Mouse (Mus musculus) MEL (cell line): ENCODE results near the gene Rasgrp1. TPM values are rescaled to one million over a fixed set of nuclear protein-coding genes. Genes with fewer than 3 reads are reported as not detected.

Experiments
- DNase-seq: peaks from one replicate; pipeline ENCODE4 v3.0.0; 2011; ENCODE audit warnings: low read depth, low spot score
- H3K27ac ChIP-seq: 2 replicates; pipeline ENCODE4 v1.5.1; 2012; ENCODE audit warnings: low read depth, mild to moderate bottlenecking, control low read depth, low read length, moderate library complexity; ENCODE audit not compliant: control insufficient read depth
- H3K27me3 ChIP-seq, 2 experiments: fragments of 150-350 bp in 1 of 2; sonication (generic) in 1 of 2; 2 replicates each; pipeline ENCODE4 v1.6.1; 2012; ENCODE audit warnings: low read length in 2 of 2, mild to moderate bottlenecking in 2 of 2, improper control_type of control experiment in 1 of 2, moderate library complexity in 1 of 2; ENCODE audit not compliant: insufficient read depth in 2 of 2, control insufficient read depth in 1 of 2
- H3K36me3 ChIP-seq, 2 experiments: 2 replicates each; pipeline ENCODE4 v1.6.1; 2012 to 2014; ENCODE audit warnings: low read length in 2 of 2, improper control_type of control experiment in 1 of 2, inconsistent platforms in 1 of 2, mild to moderate bottlenecking in 1 of 2; ENCODE audit not compliant: insufficient read depth in 2 of 2, control insufficient read depth in 1 of 2
- H3K4me1 ChIP-seq, 2 experiments: fragments of 150-350 bp in 1 of 2; sonication (generic) in 1 of 2; 2 replicates each; pipeline ENCODE4 v1.6.1; 2012; ENCODE audit warnings: low read length in 2 of 2, improper control_type of control experiment in 1 of 2, mild to moderate bottlenecking in 1 of 2; ENCODE audit not compliant: insufficient read depth in 2 of 2, control insufficient read depth in 1 of 2
- H3K4me3 ChIP-seq, 2 experiments: fragments of 150-350 bp in 1 of 2; sonication (generic) in 1 of 2; 2 replicates each; pipeline ENCODE4 v1.5.1; 2012; ENCODE audit warnings: low read depth in 2 of 2, low read length in 2 of 2, mild to moderate bottlenecking in 2 of 2, moderate library complexity in 2 of 2, control low read depth in 1 of 2, improper control_type of control experiment in 1 of 2; ENCODE audit not compliant: control insufficient read depth in 1 of 2, insufficient read depth in 1 of 2
- H3K79me2 ChIP-seq: 2 replicates; pipeline ENCODE4 v1.6.1; 2012; ENCODE audit warnings: mild to moderate bottlenecking, low read length, moderate library complexity; ENCODE audit not compliant: control insufficient read depth, poor library complexity, insufficient read depth
- H3K9ac ChIP-seq: 2 replicates; pipeline ENCODE4 v1.6.1; 2012; ENCODE audit warnings: low read depth, mild to moderate bottlenecking, control low read depth, low read length, moderate library complexity; ENCODE audit not compliant: control insufficient read depth, poor library complexity, severe bottlenecking
- H3K9me3 ChIP-seq: fragments of 150-350 bp; sonication (generic); replicated peaks from 2 replicates; pipeline ENCODE4 v1.6.1; 2012; ENCODE audit warnings: mild to moderate bottlenecking, low read length, improper control_type of control experiment, moderate library complexity; ENCODE audit not compliant: insufficient read depth
- CTCF ChIP-seq, 3 experiments: IDR thresholded peaks in 2 of 3; conservative IDR thresholded peaks in 1 of 3; 2 replicates each; pipeline ENCODE4 v1.5.1; 2011 to 2012; ENCODE audit warnings: low read length in 3 of 3, low read depth in 2 of 3, mild to moderate bottlenecking in 2 of 3, improper control_type of control experiment in 1 of 3, inconsistent platforms in 1 of 3, mixed read lengths in 1 of 3, moderate library complexity in 1 of 3; ENCODE audit not compliant: control insufficient read depth in 1 of 3, insufficient read depth in 1 of 3, poor library complexity in 1 of 3, severe bottlenecking in 1 of 3
- E2F4 ChIP-seq: IDR thresholded peaks from 2 replicates; pipeline ENCODE4 v1.6.1; 2011; ENCODE audit warnings: low read depth, low read length, improper control_type of control experiment, borderline replicate concordance
- ETS1 ChIP-seq: IDR thresholded peaks from 2 replicates; pipeline ENCODE4 v1.6.1; 2012; ENCODE audit warnings: low read depth, mild to moderate bottlenecking, inconsistent platforms, low read length, improper control_type of control experiment, moderate library complexity
- GATA1 ChIP-seq: IDR thresholded peaks from 2 replicates; pipeline ENCODE4 v1.6.1; 2011; ENCODE audit warnings: low read depth, low read length, improper control_type of control experiment
- KAT2A ChIP-seq: conservative IDR thresholded peaks from 2 replicates; pipeline ENCODE4 v1.6.1; 2012; ENCODE audit warnings: low read depth, low read length, improper control_type of control experiment, inconsistent platforms
- MAZ ChIP-seq: IDR thresholded peaks from 2 replicates; pipeline ENCODE4 v1.6.1; 2012; ENCODE audit warnings: low read depth, mild to moderate bottlenecking, inconsistent platforms, low read length, improper control_type of control experiment
- MEF2A ChIP-seq: IDR thresholded peaks from 2 replicates; pipeline ENCODE4 v1.6.1; 2014; ENCODE audit warnings: low read depth, mild to moderate bottlenecking, inconsistent platforms, low read length, improper control_type of control experiment; ENCODE audit not compliant: poor library complexity, insufficient replicate concordance, severe bottlenecking; ENCODE audit errors: extremely low read depth
- NELFE ChIP-seq: IDR thresholded peaks from 2 replicates; pipeline ENCODE4 v1.6.1; 2011; ENCODE audit warnings: low read depth, low read length, improper control_type of control experiment
- NRF1 ChIP-seq: IDR thresholded peaks from 2 replicates; pipeline ENCODE4 v1.6.1; 2014; ENCODE audit warnings: low read depth, mild to moderate bottlenecking, inconsistent platforms, low read length, improper control_type of control experiment, moderate library complexity; ENCODE audit not compliant: poor library complexity, insufficient read depth, severe bottlenecking
- RAD21 ChIP-seq: IDR thresholded peaks from 2 replicates; pipeline ENCODE4 v1.6.1; 2011; ENCODE audit warnings: mild to moderate bottlenecking, low read depth, low read length, improper control_type of control experiment
- SMC3 ChIP-seq: IDR thresholded peaks from 2 replicates; pipeline ENCODE4 v1.6.1; 2011; ENCODE audit warnings: low read depth, low read length, improper control_type of control experiment
- TCF12 ChIP-seq: IDR thresholded peaks from 2 replicates; pipeline ENCODE4 v1.6.1; 2014; ENCODE audit warnings: low read depth, mild to moderate bottlenecking, inconsistent platforms, low read length, improper control_type of control experiment, moderate library complexity
- UBTF ChIP-seq: IDR thresholded peaks from 2 replicates; pipeline ENCODE4 v1.6.1; 2012; ENCODE audit warnings: low read depth, mild to moderate bottlenecking, inconsistent platforms, low read length, improper control_type of control experiment, moderate library complexity, borderline replicate concordance; ENCODE audit not compliant: insufficient read depth
- USF1 ChIP-seq: IDR thresholded peaks from 2 replicates; pipeline ENCODE4 v1.6.1; 2014; ENCODE audit warnings: low read depth, mild to moderate bottlenecking, inconsistent platforms, low read length, improper control_type of control experiment, moderate library complexity
- USF2 ChIP-seq, 2 experiments: IDR thresholded peaks; 2 replicates each; pipeline ENCODE4 v1.6.1; 2011 to 2012; ENCODE audit warnings: improper control_type of control experiment in 2 of 2, low read length in 2 of 2, borderline replicate concordance in 1 of 2, inconsistent platforms in 1 of 2, low read depth in 1 of 2, mild to moderate bottlenecking in 1 of 2; ENCODE audit not compliant: insufficient read depth in 1 of 2
- ZC3H11A ChIP-seq: IDR thresholded peaks from 2 replicates; pipeline ENCODE4 v1.6.1; 2012; ENCODE audit warnings: low read depth, mild to moderate bottlenecking, inconsistent platforms, low read length, improper control_type of control experiment
- ZKSCAN1 ChIP-seq: IDR thresholded peaks from 2 replicates; pipeline ENCODE4 v1.6.1; 2012; ENCODE audit warnings: low read depth, mild to moderate bottlenecking, inconsistent platforms, low read length, improper control_type of control experiment, moderate library complexity
- ZMIZ1 ChIP-seq: IDR thresholded peaks from 2 replicates; pipeline ENCODE4 v1.6.1; 2012; ENCODE audit warnings: low read depth, mild to moderate bottlenecking, inconsistent platforms, low read length, improper control_type of control experiment, moderate library complexity
- ZNF384 ChIP-seq: IDR thresholded peaks from 2 replicates; pipeline ENCODE4 v1.6.1; 2012; ENCODE audit warnings: low read depth, mild to moderate bottlenecking, inconsistent platforms, low read length, improper control_type of control experiment
- polyA plus RNA-seq, 2 experiments: library from polyadenylated mRNA; stranded (reverse) in 1 of 2; unstranded in 1 of 2; fragments of >175 nt in 1 of 2; fragments of >200 nt in 1 of 2; gene quantifications; 2 replicates each; pipeline versions ENCODE4 v1.2.1 to v1.2.4; 2012; ENCODE audit warnings: low replicate concordance in 2 of 2, low read depth in 1 of 2; ENCODE audit not compliant: insufficient read length in 2 of 2, insufficient read depth in 1 of 2, missing spikeins in 1 of 2
- total RNA-seq: library from RNA; depleted of rRNA; stranded (reverse); fragments of 300-350 nt; gene quantifications from 2 replicates; pipeline ENCODE4 v1.2.3, GENCODE M21; 2012

Gene Rasgrp1
- total and polyA plus RNA-seq, 3 experiments = not detected

DNA sequence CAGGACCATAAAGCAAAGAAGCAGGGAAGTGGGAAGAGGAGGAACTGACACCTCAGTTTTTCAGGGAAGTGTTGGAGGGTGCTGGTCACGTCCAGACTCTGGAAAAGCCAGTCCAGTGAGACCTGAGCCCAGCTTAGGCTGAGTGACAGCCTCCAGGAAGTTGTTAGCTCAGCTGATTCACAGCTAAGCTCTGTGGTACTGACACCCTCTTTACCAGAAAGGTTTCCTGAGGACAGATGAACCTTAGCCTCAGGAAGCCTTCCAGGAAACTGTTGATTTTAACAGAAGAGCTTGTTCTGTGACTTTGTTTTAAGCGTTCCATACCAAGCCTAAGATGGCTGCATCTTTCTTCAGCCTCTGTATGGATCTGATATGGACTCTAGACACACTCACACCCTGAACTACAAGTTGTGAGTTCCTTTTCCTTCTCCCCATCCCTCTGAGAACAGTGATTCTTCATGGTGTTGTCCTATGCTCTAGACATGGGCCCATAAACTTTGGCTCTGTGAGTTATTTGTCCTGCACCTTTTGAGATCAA lies 31.6 kb upstream of the Rasgrp1 start:
- Histone ChIP-seq H3K79me2 (no peaks in the 10 kb centered on the region), H3K27ac (no peak overlapping the region), H3K4me3 (no peak overlapping the region), H3K4me1 (no peaks in the 10 kb centered on the region)
- DNase-seq = no peak
- TF ChIP-seq E2F4 (no peak), MEF2A (no peak), USF1 (no peak), KAT2A (no peak), MAZ (no peak), ETS1 (no peak), ZC3H11A (no peak), ZMIZ1 (no peak), ZNF384 (no peak), GATA1 (no peak), CTCF (IDR thresholded peaks at IDR 0.05 in 2 of 3, conservative IDR thresholded peaks at IDR 0.05 in 1 of 3; ENCODE audit: control insufficient read depth in 1 of 3, insufficient read depth in 1 of 3, low read depth in 2 of 3, low read length in 3 of 3, poor library complexity in 1 of 3, severe bottlenecking in 1 of 3) (no peak), NELFE (no peak), TCF12 (no peak)
- TF ChIP-seq, all 39 proteins: peak for 0
- Histone ChIP-seq H3K36me3 (no peaks in the 10 kb centered on the region), H3K27me3 (no peaks in the 10 kb centered on the region), H3K9me3 (no peaks in the 10 kb centered on the region), H3K9ac (no peak overlapping the region)

DNA sequence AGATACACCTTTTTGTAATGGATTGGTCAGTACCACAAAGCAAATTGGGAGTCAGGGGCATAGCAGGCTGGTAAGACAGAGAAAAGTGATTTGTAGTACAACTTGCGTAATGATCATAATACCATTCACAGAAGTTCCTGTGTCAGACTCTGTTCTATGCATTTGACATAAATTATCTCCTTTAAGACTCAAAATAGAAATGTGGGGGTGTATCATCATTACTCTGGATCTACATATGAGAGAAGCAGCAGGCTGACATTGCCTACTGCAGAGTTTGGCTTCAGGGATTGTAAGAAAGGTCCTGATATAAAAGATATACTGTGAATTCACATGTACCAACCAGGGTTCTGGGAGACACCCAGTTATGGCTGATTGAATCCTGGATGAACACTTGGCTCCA lies 28.9 kb upstream of the Rasgrp1 start:
- Histone ChIP-seq H3K79me2 (no peaks in the 10 kb centered on the region), H3K9ac (no peak overlapping the region), H3K4me1 (no peaks in the 10 kb centered on the region), H3K4me3 (no peak overlapping the region), H3K27me3 (no peaks in the 10 kb centered on the region), H3K36me3 (no peaks in the 10 kb centered on the region), H3K27ac (no peak overlapping the region), H3K9me3 (no peaks in the 10 kb centered on the region)
- no peak for DNase-seq
- TF ChIP-seq RAD21 = no peak
- TF ChIP-seq ETS1 = no peak
- TF ChIP-seq ZKSCAN1 = no peak
- TF ChIP-seq NRF1 = no peak
- no peak for TF ChIP-seq MEF2A
- TF ChIP-seq USF1 = no peak
- no peak for TF ChIP-seq UBTF
- no peak for TF ChIP-seq USF2 (IDR thresholded peaks at IDR 0.05; ENCODE audit: borderline replicate concordance in 1 of 2, insufficient read depth in 1 of 2, low read depth in 1 of 2, low read length in 2 of 2)
- TF ChIP-seq ZMIZ1 = no peak
- no peak for TF ChIP-seq CTCF (IDR thresholded peaks at IDR 0.05 in 2 of 3, conservative IDR thresholded peaks at IDR 0.05 in 1 of 3; ENCODE audit: control insufficient read depth in 1 of 3, insufficient read depth in 1 of 3, low read depth in 2 of 3, low read length in 3 of 3, poor library complexity in 1 of 3, severe bottlenecking in 1 of 3)
- TF ChIP-seq SMC3 = no peak
